Mouse (Mus musculus) hindbrain, postnatal 0 days (tissue): ENCODE measurements around the gene Rnf20. TPM values are rescaled to one million over a fixed set of nuclear protein-coding genes. Genes with fewer than 3 reads are reported as not detected.
A peak's percentile ranks its signal among the peaks of the same experiment; 100 is the strongest.

Source experiments
- ATAC-seq: fragments of 200-750 bp; cut with Nextera tagmentation; 2 replicates; pipeline ENCODE4 v1.8.0; 2017; ENCODE audit warnings: mild to moderate bottlenecking, moderate TSS enrichment, moderate library complexity
- DNase-seq: peaks from one replicate; pipeline ENCODE4 v3.0.0-alpha.2; 2015; ENCODE audit warnings: low spot score
- H3K27ac ChIP-seq: fragments of 300-500 bp; sonication (generic); 2 replicates; pipeline ENCODE4 v1.5.1; 2014; ENCODE audit warnings: mild to moderate bottlenecking
- H3K27me3 ChIP-seq: fragments of 300-500 bp; sonication (generic); 2 replicates; pipeline ENCODE4 v1.6.1; 2014; ENCODE audit warnings: low read length, mixed read lengths; ENCODE audit not compliant: insufficient read depth
- H3K36me3 ChIP-seq: fragments of 300-500 bp; sonication (generic); 2 replicates; pipeline ENCODE4 v1.6.1; 2014; ENCODE audit warnings: low read length, mixed read lengths; ENCODE audit not compliant: insufficient read depth
- H3K4me1 ChIP-seq: fragments of 300-500 bp; sonication (generic); 2 replicates; pipeline ENCODE4 v1.6.1; 2014; ENCODE audit warnings: antibody characterized with exemption, low read length, mixed read lengths; ENCODE audit not compliant: insufficient read depth
- H3K4me2 ChIP-seq: fragments of 300-500 bp; sonication (generic); 2 replicates; pipeline ENCODE4 v1.6.1; 2014; ENCODE audit warnings: low read depth, mild to moderate bottlenecking, low read length, moderate library complexity, mixed read lengths
- H3K4me3 ChIP-seq: fragments of 300-500 bp; sonication (generic); 2 replicates; pipeline ENCODE4 v1.5.1; 2014; ENCODE audit warnings: low read length
- H3K9ac ChIP-seq: fragments of 300-500 bp; sonication (generic); replicated peaks from 2 replicates; pipeline ENCODE4 v1.6.1; 2014; ENCODE audit warnings: mild to moderate bottlenecking, low read length, moderate library complexity, mixed read lengths
- H3K9me3 ChIP-seq: fragments of 300-500 bp; sonication (generic); 2 replicates; pipeline ENCODE4 v1.6.1; 2016; ENCODE audit warnings: low read length, mixed read lengths
- CTCF ChIP-seq: IDR thresholded peaks from 2 replicates; pipeline ENCODE4 v1.5.1; 2016; ENCODE audit warnings: antibody characterized with exemption, control low read depth, low read depth
- WGBS: fragments of 180-500 bp; shearing (Covaris S2); extraction: QIAGEN DNeasy Blood & Tissue Kit; methylation state at CpG from one replicate; pipeline ENCODE4 v1.1.7; 2014; 5-methylcytosine and 5-hydroxymethylcytosine counted together
- polyA plus RNA-seq: library from polyadenylated mRNA; unstranded; fragments of >200 nt; fragmentation: Nextera tagmentation; extraction: Ambion mirVana; gene quantifications from 2 replicates; pipeline ENCODE4 v1.2.1, GENCODE M21; 2015
- total RNA-seq: library from RNA; depleted of rRNA; stranded (reverse); fragments of >200 nt; gene quantifications from 2 replicates; pipeline ENCODE4 v1.2.3, GENCODE M21; 2014; rRNA removed

Rnf20 gene
- total and polyA plus RNA-seq, 2 experiments from 2014 or later: 44.8 to 52.0 TPM

GRCm38 (mm10) chr4:49681812-49682211 is 50.0 kb downstream of the Rnf20 start, which contains the start of gene Ppp3r2:
TSS of gene Ppp3r2 (minus strand) at chr4:49682024.
- H3K36me3 ChIP-seq: no peaks in the 10 kb centered on the region
- no peaks in the 10 kb centered on the region for H3K27me3 ChIP-seq
- H3K4me3 ChIP-seq: no peak within 1 kb of the TSS
- DNase-seq: no peak
- H3K9ac ChIP-seq: no peak within 1 kb of the TSS
- 92% methylated on average over 13 of the region's 13 CpGs for WGBS
- no peaks in the 10 kb centered on the region for H3K4me1 ChIP-seq
- no peak for TF ChIP-seq CTCF
- no peak for ATAC-seq
- no peaks in the 10 kb centered on the region for H3K9me3 ChIP-seq
- H3K27ac ChIP-seq: no peak within 1 kb of the TSS
- H3K4me2 ChIP-seq: no peak within 1 kb of the TSS

GRCm38 (mm10) chr4:49688594-49689288 is 56.9 kb downstream of the Rnf20 start:
- H3K4me3 ChIP-seq: no peak overlapping the region
- no peaks in the 10 kb centered on the region for H3K27me3 ChIP-seq
- no peak overlapping the region for H3K9ac ChIP-seq
- 13% methylated on average over 9 of the region's 9 CpGs for WGBS
- H3K36me3 ChIP-seq: no peaks in the 10 kb centered on the region
- ATAC-seq (peak; percentile 85), DNase-seq (peak; percentile 88)
- H3K9me3 ChIP-seq: no peaks in the 10 kb centered on the region
- H3K4me2 ChIP-seq: no peak overlapping the region
- H3K27ac ChIP-seq: no peak overlapping the region
- TF ChIP-seq CTCF: peak; percentile 92
- H3K4me1 ChIP-seq: no peaks in the 10 kb centered on the region

- 55% methylated on average over 12 of the region's 12 CpGs for WGBS
- Histone ChIP-seq H3K9me3 (no peaks in the 10 kb centered on the region), H3K9ac (no peak overlapping the region), H3K27me3 (no peaks in the 10 kb centered on the region), H3K4me2 (no peak overlapping the region), H3K4me3 (no peak overlapping the region), H3K4me1 (no peaks in the 10 kb centered on the region), H3K36me3 (no peaks in the 10 kb centered on the region), H3K27ac (no peak overlapping the region)
- no peak for TF ChIP-seq CTCF
- no peak for DNase-seq
- no peak for ATAC-seq
These were observed 59.8 kb downstream of the Rnf20 start for GRCm38 (mm10) chr4:49691405-49692194.

Other genes starting within 250 kb of the Rnf20 start
- gene Acnat2, start 223.9 kb upstream of the Rnf20 start, total RNA-seq: not detected in 2 replicates
- not detected in 2 replicates for gene Acnat2, start 223.9 kb upstream of the Rnf20 start, polyA plus RNA-seq
- not detected in 2 replicates for gene Acnat1, start 158.1 kb upstream of the Rnf20 start, total RNA-seq
- not detected in 2 replicates for gene Acnat1, start 158.1 kb upstream of the Rnf20 start, polyA plus RNA-seq
- gene Baat, start 125.4 kb upstream of the Rnf20 start, total RNA-seq: not detected in 2 replicates
- not detected in 2 replicates for gene Baat, start 125.4 kb upstream of the Rnf20 start, polyA plus RNA-seq
- 22.9 and 27.3 TPM in 2 replicates for gene Mrpl50, start 110.9 kb upstream of the Rnf20 start, total RNA-seq
- 67.0 and 68.0 TPM in 2 replicates for gene Mrpl50, start 110.9 kb upstream of the Rnf20 start, polyA plus RNA-seq
- 5.1 and 5.2 TPM in 2 replicates for gene Zfp189, start 110.8 kb upstream of the Rnf20 start, total RNA-seq
- gene Zfp189, start 110.8 kb upstream of the Rnf20 start, polyA plus RNA-seq: 5.1 and 5.4 TPM in 2 replicates
- 0.26 and 0.97 TPM in 2 replicates for gene Aldob, start 82.5 kb upstream of the Rnf20 start, total RNA-seq
- gene Aldob, start 82.5 kb upstream of the Rnf20 start, polyA plus RNA-seq: 0.59 TPM in 2 replicates
- 191 and 232 TPM in 2 replicates for gene Tmem246, start 34.1 kb upstream of the Rnf20 start, total RNA-seq
- gene Tmem246, start 34.1 kb upstream of the Rnf20 start, polyA plus RNA-seq: 151 and 158 TPM in 2 replicates
- 0.31 and 0.32 TPM in 2 replicates for gene Ppp3r2, start 50.0 kb downstream of the Rnf20 start, total RNA-seq
- 0.29 and 0.33 TPM in 2 replicates for gene Ppp3r2, start 50.0 kb downstream of the Rnf20 start, polyA plus RNA-seq
- gene Grin3a, start 213.7 kb downstream of the Rnf20 start, total RNA-seq: 83.7 and 98.7 TPM in 2 replicates
- gene Grin3a, start 213.7 kb downstream of the Rnf20 start, polyA plus RNA-seq: 22.0 and 26.2 TPM in 2 replicates